Mouse (Mus musculus) monocyte, adult 5-6 weeks (primary cell): ENCODE measurements around the gene Dis3. TPM values are rescaled to one million over a fixed set of nuclear protein-coding genes. Genes with fewer than 3 reads are reported as not detected.

Experiments
- ATAC-seq: fragments of 153-309, 156-312 bp; replicated peaks from 2 replicates; pipeline ENCODE4 v1.8.0; 2017; ENCODE audit warnings: mild to moderate bottlenecking; ENCODE audit not compliant: low TSS enrichment, insufficient number of reproducible peaks, severe bottlenecking, poor library complexity, low FRiP score
- total RNA-seq: library from RNA; stranded (forward); fragments of 200-1000, 200-491, 200-594 nt; gene quantifications from 3 replicates; pipeline ENCODE4 v1.2.3, GENCODE M21; 2017

Gene Dis3
- total RNA-seq: 6.2 to 19.3 TPM (median 18.0 TPM) in 3 replicates

DNA sequence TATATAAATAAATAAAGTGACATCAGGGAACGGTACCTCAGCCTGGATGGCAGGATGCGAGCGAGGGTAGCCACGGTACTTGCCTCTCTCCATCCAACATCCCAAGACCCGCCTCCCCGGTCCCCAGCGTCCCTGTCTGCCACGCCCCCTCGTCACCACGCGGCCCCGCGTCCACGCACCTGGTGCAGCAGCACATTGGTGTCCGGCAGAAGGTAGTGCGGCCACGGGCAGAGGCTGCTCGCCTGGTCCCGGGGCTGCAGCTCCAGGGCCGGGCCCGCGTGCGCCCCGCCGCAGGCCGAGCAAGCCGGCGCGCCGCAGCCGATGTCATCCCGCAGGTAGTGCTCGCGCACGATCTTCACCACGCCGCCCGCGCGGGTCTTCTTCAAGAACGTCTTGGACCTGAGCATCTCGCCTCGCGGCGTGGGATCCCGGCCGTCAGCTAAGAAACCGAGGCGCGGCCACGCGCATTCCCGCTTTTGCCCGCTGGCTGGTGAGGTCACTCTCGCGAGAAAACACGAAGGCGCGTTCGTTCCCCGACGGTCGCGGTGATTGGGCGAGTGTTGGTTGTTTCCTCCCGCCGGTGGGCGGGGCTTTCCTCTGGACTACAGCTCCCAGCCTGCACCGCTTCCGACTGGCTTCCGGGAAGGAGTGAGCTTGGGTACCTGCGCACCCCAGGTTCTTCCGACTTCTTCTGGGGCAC is at the start of gene Dis3, which contains the start of gene Pibf1:
Gene Dis3, minus strand, starts transcription at position 504 of the 700 bp plus-strand sequence.
Gene Pibf1, plus strand, starts transcription at position 158 of the 700 bp plus-strand sequence.
- peak; percentile 99 for ATAC-seq

GRCm38 (mm10) chr14:99146841-99147240 is 47.3 kb upstream of the Dis3 start:
- ATAC-seq: no peak

GRCm38 (mm10) chr14:99141786-99142633 is 42.4 kb upstream of the Dis3 start:
- peak; percentile 86 for ATAC-seq

DNA sequence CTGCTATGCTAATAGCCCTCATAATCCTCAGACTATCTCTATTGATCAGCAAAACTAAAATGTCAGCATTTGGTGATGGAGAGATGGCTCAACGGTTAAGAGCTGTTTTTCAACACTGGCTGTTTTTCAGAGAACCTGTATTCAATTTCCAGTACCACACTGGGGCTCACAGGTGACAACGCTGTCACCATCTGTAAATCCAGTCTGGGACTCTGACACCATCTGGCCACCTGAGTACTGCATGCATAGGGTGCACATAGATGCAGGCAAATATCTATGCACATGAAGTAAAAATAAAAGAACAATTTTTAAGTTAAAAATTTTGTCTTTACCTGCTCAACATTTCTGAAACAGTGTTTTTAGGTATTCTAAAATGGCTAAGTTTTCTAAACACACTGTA is 40.5 kb upstream of the Dis3 start:
- ATAC-seq: no peak

- ATAC-seq: no peak
Observed at GRCm38 (mm10) chr14:99136297-99136696, 36.7 kb upstream of the Dis3 start.

- no peak for ATAC-seq
Observed at GRCm38 (mm10) chr14:99135761-99136160, 36.2 kb upstream of the Dis3 start.

DNA sequence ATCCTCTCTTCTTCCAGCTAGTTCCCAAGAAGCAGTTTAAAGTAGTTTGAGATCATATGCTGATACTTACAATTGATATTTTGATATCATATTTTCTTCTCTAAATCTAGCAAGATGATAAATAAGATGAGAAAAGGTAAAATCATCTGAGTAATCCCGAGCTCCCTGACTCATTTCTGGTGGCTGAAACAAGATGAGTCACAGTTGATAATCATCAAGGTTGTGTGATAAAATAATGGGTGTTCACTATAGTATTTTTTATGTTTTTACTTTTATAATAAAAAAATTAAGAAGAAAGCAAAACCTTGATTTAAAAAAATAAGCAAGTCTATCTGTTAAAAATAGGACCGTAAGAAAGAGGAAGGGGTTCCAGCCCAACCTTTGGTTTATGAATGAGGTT is 34.5 kb upstream of the Dis3 start:
- no peak for ATAC-seq

- ATAC-seq: no peak
Observed at GRCm38 (mm10) chr14:99129050-99129449, 29.5 kb upstream of the Dis3 start.

DNA sequence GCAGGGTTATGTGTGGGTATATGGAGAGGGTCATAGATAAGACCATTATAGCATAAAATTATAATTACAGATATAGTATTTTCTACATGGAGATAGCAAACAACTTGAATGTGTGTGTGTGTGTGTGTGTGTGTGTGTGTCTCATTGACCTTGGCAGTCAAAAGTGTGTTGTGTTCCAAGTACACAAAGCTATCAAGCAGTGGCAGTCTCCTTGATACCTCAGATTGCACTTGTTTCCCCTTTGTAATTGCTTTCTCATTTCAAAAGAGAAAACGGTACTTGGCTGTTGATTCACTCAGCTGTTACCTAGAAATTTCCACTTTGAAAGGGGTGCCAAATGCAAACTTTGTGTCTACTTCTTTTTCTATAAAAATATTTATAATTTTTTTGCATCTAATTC is 27.9 kb upstream of the Dis3 start:
- no peak for ATAC-seq

- no peak for ATAC-seq
Observed at GRCm38 (mm10) chr14:99126713-99127112, 27.1 kb upstream of the Dis3 start.

DNA sequence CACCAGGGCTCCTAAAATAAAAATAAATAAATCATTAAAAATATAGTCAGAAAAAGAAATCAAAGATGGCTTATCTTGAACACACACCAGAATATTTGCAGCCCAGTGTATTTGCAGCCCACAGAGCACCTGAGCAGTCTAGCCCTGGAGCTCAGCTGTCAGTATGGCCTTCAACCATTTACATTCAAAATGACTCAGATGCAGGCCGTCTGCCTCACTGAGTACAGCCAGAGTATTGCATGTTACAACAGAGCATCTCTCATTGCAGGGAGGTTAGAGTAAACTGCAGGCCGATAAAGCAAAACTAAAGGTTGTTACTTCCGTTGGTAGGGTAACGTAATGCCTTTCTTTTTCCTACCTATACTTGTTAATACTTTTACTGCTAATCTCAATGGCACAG is 24.5 kb upstream of the Dis3 start:
- no peak for ATAC-seq

- no peak for ATAC-seq
Observed at GRCm38 (mm10) chr14:99121584-99122339, 22.2 kb upstream of the Dis3 start.

- no peak for ATAC-seq
Observed at GRCm38 (mm10) chr14:99117576-99117975, 18.0 kb upstream of the Dis3 start.

- no peak for ATAC-seq
Observed at GRCm38 (mm10) chr14:99108762-99109161, 9.2 kb upstream of the Dis3 start.

GRCm38 (mm10) chr14:99107631-99108187 is 8.1 kb upstream of the Dis3 start:
- no peak for ATAC-seq

DNA sequence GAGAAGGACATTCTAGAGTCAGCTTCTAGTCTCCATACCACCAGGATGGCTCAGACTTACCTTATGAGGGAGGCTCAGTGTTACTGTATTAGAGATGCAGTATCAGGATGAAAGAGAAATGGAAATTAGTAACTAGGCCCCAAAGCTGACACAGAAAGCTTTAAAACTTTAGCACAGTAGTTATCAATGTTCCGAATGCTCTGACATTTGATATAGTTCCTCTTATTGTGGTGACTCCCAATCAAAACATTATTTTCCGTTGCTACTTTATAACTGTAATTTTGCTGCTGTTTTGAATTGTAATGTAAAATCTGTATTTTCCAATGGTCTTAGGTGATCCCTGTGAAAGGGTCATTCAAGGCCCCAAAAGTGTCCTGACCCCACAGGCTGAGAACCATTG is 7.1 kb upstream of the Dis3 start:
- no peak for ATAC-seq

DNA sequence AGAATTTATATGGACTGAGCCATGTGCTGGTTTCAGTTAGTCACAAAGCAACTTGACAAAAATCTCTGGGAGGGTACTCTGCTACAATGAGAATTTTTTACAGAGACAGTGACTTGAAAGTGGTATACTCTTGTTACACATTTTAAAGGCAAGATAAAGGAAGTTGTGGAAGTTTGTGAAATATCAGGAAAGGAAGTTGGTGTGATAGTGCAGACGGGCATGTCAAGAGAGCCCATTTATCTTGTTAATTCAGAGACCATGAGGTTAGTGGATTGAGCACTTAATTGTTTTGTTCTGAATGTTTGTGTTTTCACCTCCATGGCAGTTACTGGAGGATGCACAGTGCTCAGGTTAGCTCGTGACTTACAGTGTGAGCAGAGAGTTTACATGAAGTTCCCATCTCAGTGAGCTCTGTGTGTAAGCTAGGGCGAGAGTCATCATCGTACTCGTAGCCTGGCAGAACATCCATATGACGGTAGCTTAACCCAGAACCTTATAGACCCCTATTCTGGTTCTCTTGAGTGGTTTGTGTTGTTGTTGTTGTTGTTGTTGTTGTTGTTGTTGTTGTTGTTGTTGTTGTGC is 5.1 kb upstream of the Dis3 start:
- ATAC-seq: no peak

DNA sequence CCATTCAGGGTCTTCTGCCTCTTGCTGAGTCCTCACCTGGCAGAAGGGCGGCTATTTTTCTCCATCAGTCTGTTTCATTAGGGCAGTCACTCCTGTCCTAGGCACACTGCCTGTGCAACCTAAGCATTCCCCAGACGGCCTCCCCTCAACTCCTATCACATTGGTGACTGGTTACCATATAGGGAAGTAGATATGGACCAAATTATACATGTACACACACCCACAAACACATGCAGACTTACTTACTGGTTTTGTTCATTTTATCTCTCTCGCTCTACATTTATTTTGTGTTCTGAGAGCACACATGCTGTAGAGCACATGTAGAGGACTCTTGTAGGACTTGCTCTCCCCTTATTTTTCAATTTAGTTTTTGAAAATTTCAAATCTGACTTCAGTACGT is 3.5 kb upstream of the Dis3 start:
- ATAC-seq: no peak
